Mouse (Mus musculus) lung, embryonic 16.5 days (tissue): ENCODE measurements around the gene Wdr46. TPM values are rescaled to one million over a fixed set of nuclear protein-coding genes. Genes with fewer than 3 reads are reported as not detected.
"Not testable (repeated sequence)": the region's sequence is repeated elsewhere in the genome, so short reads cannot be mapped to it uniquely, and the experiment has no call there.

Experiments used
- ATAC-seq: fragments of 200-750 bp; cut with Nextera tagmentation; 2 replicates; pipeline ENCODE4 v1.8.0; 2017; ENCODE audit warnings: low read depth, mild to moderate bottlenecking, moderate library complexity
- H3K27ac ChIP-seq: fragments of 300-500 bp; sonication (generic); 2 replicates; pipeline ENCODE4 v1.5.1; 2014; ENCODE audit warnings: mild to moderate bottlenecking, control low read depth, low read length
- H3K27me3 ChIP-seq: fragments of 300-500 bp; sonication (generic); 2 replicates; pipeline ENCODE4 v1.6.1; 2014; ENCODE audit warnings: low read depth, low read length, mixed read lengths; ENCODE audit not compliant: control insufficient read depth, insufficient read depth
- H3K36me3 ChIP-seq: fragments of 300-500 bp; sonication (generic); 2 replicates; pipeline ENCODE4 v1.6.1; 2014; ENCODE audit warnings: low read length; ENCODE audit not compliant: control insufficient read depth, insufficient read depth
- H3K4me1 ChIP-seq: fragments of 300-500 bp; sonication (generic); replicated peaks from 2 replicates; pipeline ENCODE4 v1.6.1; 2014; ENCODE audit warnings: low read length, mixed read lengths; ENCODE audit not compliant: control insufficient read depth, insufficient read depth
- H3K4me2 ChIP-seq: fragments of 300-500 bp; sonication (generic); 2 replicates; pipeline ENCODE4 v1.6.1; 2014; ENCODE audit warnings: low read depth, low read length, control low read depth
- H3K4me3 ChIP-seq: fragments of 300-500 bp; sonication (generic); 2 replicates; pipeline ENCODE4 v1.5.1; 2014; ENCODE audit warnings: mild to moderate bottlenecking, low read length, control low read depth
- H3K9ac ChIP-seq: fragments of 300-500 bp; sonication (generic); 2 replicates; pipeline ENCODE4 v1.6.1; 2014; ENCODE audit warnings: low read length, control low read depth
- H3K9me3 ChIP-seq: fragments of 300-500 bp; sonication (generic); 2 replicates; pipeline ENCODE4 v1.6.1; 2016; ENCODE audit warnings: low read length; ENCODE audit not compliant: control insufficient read depth
- WGBS: fragments of 180-500 bp; shearing (Covaris S2); extraction: QIAGEN DNeasy Blood & Tissue Kit; methylation state at CpG from one replicate; pipeline ENCODE4 v1.1.7; 2014; 5-methylcytosine and 5-hydroxymethylcytosine counted together
- polyA plus RNA-seq: library from polyadenylated mRNA; unstranded; fragments of >200 nt; fragmentation: Nextera tagmentation; extraction: Ambion mirVana; gene quantifications from 2 replicates; pipeline ENCODE4 v1.2.1, GENCODE M21; 2015

The Wdr46 gene
- polyA plus RNA-seq, 1 experiment from 2014 or later, result 20.2 TPM

- no peak for ATAC-seq
- Histone ChIP-seq H3K4me1 (no peaks in the 10 kb centered on the region), H3K9ac (no peak overlapping the region), H3K4me2 (no peak overlapping the region), H3K36me3 (no peaks in the 10 kb centered on the region), H3K9me3 (no peaks in the 10 kb centered on the region), H3K4me3 (no peak overlapping the region), H3K27ac (no peak overlapping the region), H3K27me3 (no peaks in the 10 kb centered on the region)
- WGBS, result 70% methylated on average over 4 of the region's 4 CpGs
Observed at GRCm38 (mm10) chr17:33900989-33901314, 39.5 kb upstream of the Wdr46 start.

DNA sequence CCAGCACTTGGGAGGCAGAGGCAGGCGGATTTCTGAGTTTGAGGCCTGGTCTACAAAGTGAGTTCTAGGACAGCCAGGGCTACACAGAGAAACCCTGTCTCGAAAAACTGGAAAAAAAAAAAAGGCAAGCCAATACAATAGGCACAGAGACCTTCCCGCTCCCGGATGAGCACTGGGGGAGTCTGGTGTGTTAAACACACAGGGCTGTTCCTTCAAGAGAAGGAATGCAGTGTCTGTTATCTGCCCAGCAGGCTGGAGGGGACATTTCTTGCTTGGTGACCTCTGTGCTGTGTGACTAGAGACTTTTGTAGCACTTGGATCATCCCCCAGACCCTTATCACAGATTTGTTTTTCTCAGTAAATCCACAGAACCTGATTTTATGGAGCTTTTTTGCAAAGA lies 38.8 kb upstream of the Wdr46 start:
- no peaks in the 10 kb centered on the region for H3K4me1 ChIP-seq

DNA sequence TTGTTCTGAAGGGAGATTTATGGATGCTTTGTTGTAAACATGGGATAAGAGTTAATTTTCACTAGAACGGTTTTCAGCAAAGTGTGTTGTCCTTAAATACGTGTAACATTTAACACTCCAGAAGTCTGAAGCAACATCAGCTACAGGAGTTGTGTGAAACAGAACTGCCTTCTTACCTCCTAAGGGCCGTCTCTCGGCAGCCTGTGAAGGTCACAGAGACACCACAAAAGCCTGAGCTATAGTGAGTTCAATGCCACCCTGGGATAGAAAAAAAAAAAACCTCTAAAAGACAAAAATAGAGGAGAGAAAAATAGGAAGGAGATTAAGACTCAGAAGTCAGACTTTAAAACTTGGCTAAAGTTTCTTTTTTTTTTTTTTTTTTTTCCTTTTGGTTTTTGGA lies 38.4 kb upstream of the Wdr46 start:
- no peaks in the 10 kb centered on the region for H3K9me3 ChIP-seq
- H3K4me1 ChIP-seq, result no peaks in the 10 kb centered on the region
- no peak for ATAC-seq
- no peak overlapping the region for H3K27ac ChIP-seq
- no peaks in the 10 kb centered on the region for H3K36me3 ChIP-seq
- H3K9ac ChIP-seq, result no peak overlapping the region
- H3K4me3 ChIP-seq, result no peak overlapping the region
- no peaks in the 10 kb centered on the region for H3K27me3 ChIP-seq
- WGBS, result 54% methylated on average over 4 of the region's 4 CpGs
- no peak overlapping the region for H3K4me2 ChIP-seq

More for the DNA sequence above, 38.8 kb upstream of the Wdr46 start:
- H3K27me3 ChIP-seq, result no peaks in the 10 kb centered on the region
- 63% methylated on average over 4 of the region's 4 CpGs for WGBS
- H3K9ac ChIP-seq, result no peak overlapping the region
- no peaks in the 10 kb centered on the region for H3K36me3 ChIP-seq
- H3K4me3 ChIP-seq, result no peak overlapping the region
- ATAC-seq, result no peak
- H3K9me3 ChIP-seq, result no peaks in the 10 kb centered on the region
- no peak overlapping the region for H3K27ac ChIP-seq
- no peak overlapping the region for H3K4me2 ChIP-seq

DNA sequence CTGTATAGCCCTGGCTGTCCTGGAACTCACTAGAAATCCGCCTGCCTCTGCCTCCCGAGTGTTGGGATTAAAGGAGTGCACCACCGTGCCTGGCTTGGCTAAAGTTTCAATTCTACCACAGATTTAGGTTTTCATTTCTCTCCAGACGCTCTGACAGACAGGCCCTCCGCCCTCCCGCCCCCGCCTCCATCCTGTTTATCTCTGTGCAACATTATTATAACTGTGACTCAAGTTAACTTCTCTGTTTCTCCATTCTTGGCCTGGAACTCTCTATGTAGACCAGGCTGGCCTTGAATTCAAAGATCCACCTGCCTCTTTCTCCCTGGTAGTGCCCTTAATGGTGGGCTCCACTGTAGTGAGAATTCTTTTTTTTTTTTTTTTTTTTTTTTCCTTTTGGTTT lies 38.0 kb upstream of the Wdr46 start:
- H3K27ac ChIP-seq, result no peak overlapping the region
- H3K9ac ChIP-seq, result no peak overlapping the region
- H3K4me2 ChIP-seq, result no peak overlapping the region
- ATAC-seq, result no peak
- H3K4me3 ChIP-seq, result no peak overlapping the region
- H3K9me3 ChIP-seq, result no peaks in the 10 kb centered on the region
- H3K27me3 ChIP-seq, result no peaks in the 10 kb centered on the region
- H3K36me3 ChIP-seq, result no peaks in the 10 kb centered on the region
- H3K4me1 ChIP-seq, result no peaks in the 10 kb centered on the region
- 70% methylated on average over 7 of the region's 7 CpGs for whole genome bisulfite sequencing

DNA sequence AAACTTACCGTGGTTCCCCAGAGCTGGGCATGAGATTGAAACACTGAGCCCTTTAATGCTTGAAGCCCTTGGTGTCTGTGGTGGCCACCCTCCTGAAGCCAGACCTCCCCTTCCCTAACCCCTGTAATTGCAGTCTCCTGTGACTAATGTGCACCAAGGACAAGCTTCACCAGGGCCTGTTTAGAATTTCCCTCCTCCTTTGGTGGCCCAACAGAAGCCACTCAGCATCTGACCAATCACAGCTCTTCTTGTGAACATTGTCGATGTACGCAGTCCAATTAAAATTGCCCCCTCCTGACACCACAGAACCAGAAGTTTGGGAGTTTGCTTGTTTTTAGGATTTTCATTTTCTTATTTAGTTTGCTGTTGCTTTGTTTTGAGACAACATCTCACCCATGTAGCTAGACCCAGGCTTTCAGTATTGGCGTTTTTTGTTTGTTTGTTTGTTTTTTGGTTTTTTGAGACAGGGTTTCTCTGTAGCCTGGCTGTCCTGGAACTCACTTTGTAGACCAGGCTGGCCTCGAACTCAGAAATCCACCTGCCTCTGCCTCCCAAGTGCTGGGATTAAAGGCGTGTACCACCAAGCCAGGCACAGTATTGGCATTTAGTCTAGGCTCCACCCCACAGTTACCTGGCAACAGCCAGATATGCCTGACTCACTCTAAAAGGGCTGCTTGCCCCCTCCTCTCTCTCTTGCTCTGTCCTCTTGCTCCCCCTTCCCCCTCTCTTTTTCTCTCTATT lies 36.4 kb upstream of the Wdr46 start:
- H3K27me3 ChIP-seq, ATAC-seq, H3K4me1 ChIP-seq, H3K36me3 ChIP-seq, H3K4me2 ChIP-seq, H3K4me3 ChIP-seq, H3K27ac ChIP-seq, H3K9me3 ChIP-seq, H3K9ac ChIP-seq: not testable (repeated sequence)
- WGBS, result 66% methylated on average over 6 of the region's 6 CpGs

DNA sequence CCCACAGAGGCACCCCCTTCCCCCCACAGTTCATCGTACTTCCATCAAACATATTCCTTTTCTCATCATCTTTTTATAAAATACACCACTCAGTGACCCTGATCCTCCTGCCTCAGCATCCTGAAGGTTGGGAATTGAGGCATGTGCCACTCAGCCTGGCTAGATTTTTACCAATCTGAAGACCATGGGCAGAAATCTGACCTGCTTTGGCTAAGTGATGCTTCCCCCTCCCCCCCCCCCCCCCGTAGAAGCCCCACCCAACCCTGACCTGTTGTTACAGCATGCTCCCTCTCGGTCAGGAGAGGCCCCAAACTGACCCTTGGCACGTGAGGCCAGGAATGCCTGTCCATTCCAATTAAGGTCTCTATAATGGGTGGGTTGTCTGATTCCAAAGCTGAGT lies 35.6 kb upstream of the Wdr46 start, which contains the start of gene Platr17:
Gene Platr17 (plus strand): TSS at position 301 of the 400 bp plus-strand sequence.
- H3K4me3 ChIP-seq, H3K4me1 ChIP-seq, H3K27me3 ChIP-seq, H3K4me2 ChIP-seq, ATAC-seq, H3K9ac ChIP-seq, H3K9me3 ChIP-seq, H3K36me3 ChIP-seq, H3K27ac ChIP-seq: not testable (repeated sequence)
- 36% methylated on average over 3 of the region's 4 CpGs for WGBS

DNA sequence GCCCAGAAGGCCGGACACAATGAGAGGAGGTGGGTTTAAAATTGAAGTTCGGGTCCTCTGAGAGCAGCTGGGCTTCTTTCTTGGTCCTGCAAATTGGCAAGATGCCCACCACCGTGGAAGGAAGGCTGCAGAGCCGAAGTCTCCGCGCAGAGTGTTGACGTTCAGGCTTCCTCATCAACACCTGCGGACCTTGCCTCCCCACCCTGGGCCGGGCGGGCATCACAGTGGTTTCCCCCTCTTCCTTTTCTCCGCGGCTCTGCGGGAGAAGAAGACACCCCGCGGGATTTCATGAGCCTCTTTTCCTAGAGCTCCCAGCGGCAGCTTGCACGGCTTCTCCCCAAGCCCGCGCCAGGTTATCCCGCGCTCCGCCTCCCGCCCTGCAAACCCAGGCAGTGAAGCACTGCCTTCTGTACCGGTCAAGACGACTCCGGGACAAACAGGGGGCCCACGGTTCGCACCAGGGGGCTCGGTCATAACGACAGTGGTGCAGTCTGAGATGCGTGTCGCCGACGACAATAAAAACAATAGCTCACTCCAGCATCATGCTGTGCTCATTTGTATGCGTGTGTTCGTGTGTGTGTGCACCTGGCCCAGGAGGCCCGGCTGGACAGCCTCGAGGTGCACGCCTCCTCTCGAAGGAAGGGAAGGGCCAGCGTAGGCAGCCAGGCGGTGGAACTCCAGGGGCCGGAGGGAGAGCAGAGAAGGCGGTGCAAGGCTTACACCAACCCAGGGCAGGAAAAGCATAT lies 32.0 kb upstream of the Wdr46 start:
- WGBS, result under 1% methylated on average over 42 of the region's 44 CpGs

GRCm38 (mm10) chr17:33909077-33909868 lies 31.2 kb upstream of the Wdr46 start, which contains the start of gene Daxx:
Gene Daxx, plus strand, starts transcription at chr17:33909414.
- Histone ChIP-seq H3K27ac (peak within 1 kb of the TSS; percentile 94), H3K4me1 (peaks cover 8% of the 10 kb centered on the region), H3K4me2 (peak within 1 kb of the TSS; percentile 92), H3K36me3 (peaks cover 27% of the 10 kb centered on the region), H3K9ac (peak within 1 kb of the TSS; percentile 95), H3K9me3 (no peaks in the 10 kb centered on the region), H3K27me3 (no peaks in the 10 kb centered on the region), H3K4me3 (peak within 1 kb of the TSS; percentile 99)
- under 1% methylated on average over 68 of the region's 68 CpGs for WGBS
- peak; percentile 97 for ATAC-seq

More for the DNA sequence above, 32.0 kb upstream of the Wdr46 start:
- Histone ChIP-seq H3K36me3 (peaks cover 19% of the 10 kb centered on the region), H3K4me1 (peaks cover 8% of the 10 kb centered on the region), H3K4me3 (peak overlapping the region; percentile 99), H3K4me2 (peak overlapping the region; percentile 92), H3K27ac (peak overlapping the region; percentile 91), H3K9ac (peak overlapping the region; percentile 73), H3K9me3 (no peaks in the 10 kb centered on the region), H3K27me3 (no peaks in the 10 kb centered on the region)
- ATAC-seq, result peak; percentile 57

DNA sequence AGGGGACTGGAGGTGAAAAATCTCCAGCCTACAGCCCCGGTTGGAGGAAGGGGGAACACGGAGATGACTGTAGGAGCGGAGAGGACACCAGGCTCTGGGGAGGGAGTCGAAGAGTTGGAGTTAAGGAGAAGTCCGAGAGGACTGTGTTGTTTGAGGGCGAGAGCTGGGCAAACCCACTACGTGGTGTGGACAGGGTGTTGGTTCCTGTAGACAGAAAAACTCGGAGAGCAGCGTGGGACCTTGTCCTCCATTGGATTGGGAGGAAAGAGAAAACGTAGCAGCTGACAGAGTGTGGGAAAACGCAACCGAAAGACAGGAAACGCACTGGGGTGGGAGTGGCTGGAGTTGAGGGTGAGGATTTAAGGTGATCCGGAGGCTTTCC lies 30.6 kb upstream of the Wdr46 start:
- Histone ChIP-seq H3K4me2 (peak overlapping the region; percentile 92), H3K36me3 (peaks cover 28% of the 10 kb centered on the region), H3K27ac (peak overlapping the region; percentile 94), H3K4me1 (peaks cover 10% of the 10 kb centered on the region), H3K9me3 (no peaks in the 10 kb centered on the region), H3K9ac (peak overlapping the region; percentile 95), H3K4me3 (peak overlapping the region; percentile 99), H3K27me3 (no peaks in the 10 kb centered on the region)
- no peak for ATAC-seq
- WGBS, result under 1% methylated on average over 14 of the region's 14 CpGs
